Mouse (Mus musculus): Measurements from ENCODE around the gene Nt5c1a.

DNA sequence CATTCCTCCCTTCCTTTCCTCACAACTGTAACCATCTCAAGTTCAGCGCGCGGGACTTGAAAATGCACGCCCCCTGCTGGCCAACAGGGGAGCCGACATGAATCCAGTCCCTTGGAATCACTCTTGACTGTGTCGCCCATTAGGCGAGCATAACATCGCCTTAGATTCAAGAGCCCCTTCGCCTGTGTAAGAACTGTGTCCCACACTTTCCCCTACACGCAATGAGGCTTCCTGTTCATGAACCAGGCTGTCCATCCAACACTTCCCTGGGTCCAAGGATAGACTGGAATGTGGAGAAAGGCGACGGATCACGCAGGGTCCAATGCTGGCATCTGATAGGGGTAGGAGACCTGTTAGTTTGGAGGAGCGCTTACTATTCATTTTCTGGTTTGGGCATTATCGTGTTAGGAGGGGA lies 526 bp upstream of the Nt5c1a start:
- TF ChIP-seq CTCF (IDR thresholded peaks at IDR 0.05; ENCODE audit: low read depth, low read length) (peak; percentile 75), POLR2AphosphoS5 (IDR thresholded peaks at IDR 0.05; ENCODE audit: insufficient replicate concordance, low read depth, low read length) (no peak)

All from G1E (cell line).